Mouse (Mus musculus): Measurements from ENCODE around the gene Fanci.

Gene Fanci

GRCm38 (mm10) chr7:79464776-79465420, 73.2 kb downstream of the Fanci start:
- peak; percentile 54 for DNase-seq (ENCODE audit: inconsistent ontology term)

- peak; percentile 63 for DNase-seq (ENCODE audit: inconsistent ontology term)
These were observed 73.8 kb downstream of the Fanci start for GRCm38 (mm10) chr7:79465461-79466044.

GRCm38 (mm10) chr7:79466053-79466901, 74.5 kb downstream of the Fanci start, which contains the start of gene Polg:
Polg (minus strand) TSS chr7:79466362.
- DNase-seq (ENCODE audit: inconsistent ontology term), result peak; percentile 100

- no peak for DNase-seq (ENCODE audit: inconsistent ontology term)
These were observed 76.2 kb downstream of the Fanci start for GRCm38 (mm10) chr7:79467951-79468350.

GRCm38 (mm10) chr7:79468994-79469393, 77.3 kb downstream of the Fanci start:
- no peak for DNase-seq (ENCODE audit: inconsistent ontology term)

GRCm38 (mm10) chr7:79469766-79470165, 78.0 kb downstream of the Fanci start:
- no peak for DNase-seq (ENCODE audit: inconsistent ontology term)

GRCm38 (mm10) chr7:79470718-79471117, 79.0 kb downstream of the Fanci start:
- DNase-seq (ENCODE audit: inconsistent ontology term), result no peak

GRCm38 (mm10) chr7:79471436-79471835, 79.7 kb downstream of the Fanci start:
- no peak for DNase-seq (ENCODE audit: inconsistent ontology term)

GRCm38 (mm10) chr7:79472792-79473191, 81.1 kb downstream of the Fanci start:
- DNase-seq (ENCODE audit: inconsistent ontology term), result no peak

- no peak for DNase-seq (ENCODE audit: inconsistent ontology term)
These were observed 81.9 kb downstream of the Fanci start for GRCm38 (mm10) chr7:79473496-79474194.

GRCm38 (mm10) chr7:79474831-79475399, 83.2 kb downstream of the Fanci start:
- no peak for DNase-seq (ENCODE audit: inconsistent ontology term)

- no peak for DNase-seq (ENCODE audit: inconsistent ontology term)
These were observed 94.8 kb downstream of the Fanci start for GRCm38 (mm10) chr7:79486528-79486927.

GRCm38 (mm10) chr7:79493915-79494314, 102.2 kb downstream of the Fanci start:
- DNase-seq (ENCODE audit: inconsistent ontology term), result peak; percentile 51

GRCm38 (mm10) chr7:79495988-79496815, 104.5 kb downstream of the Fanci start:
- DNase-seq (ENCODE audit: inconsistent ontology term), result peak; percentile 79

GRCm38 (mm10) chr7:79496816-79497328, 105.1 kb downstream of the Fanci start:
- no peak for DNase-seq (ENCODE audit: inconsistent ontology term)

GRCm38 (mm10) chr7:79497701-79498115, 106.0 kb downstream of the Fanci start:
- no peak for DNase-seq (ENCODE audit: inconsistent ontology term)

GRCm38 (mm10) chr7:79498356-79498755, 106.6 kb downstream of the Fanci start:
- no peak for DNase-seq (ENCODE audit: inconsistent ontology term)

- DNase-seq (ENCODE audit: inconsistent ontology term), result peak; percentile 74
These were observed 107.4 kb downstream of the Fanci start for GRCm38 (mm10) chr7:79498965-79499595.

Data from Muller cell, postnatal 12 days (primary cell).